Mouse (Mus musculus) liver (tissue): ENCODE measurements around the gene Myo1e.

Experiments
- DNase-seq: peaks from one replicate; pipeline ENCODE4 v3.0.0-alpha.2; 2020; ENCODE audit warnings: mixed read lengths

Gene Myo1e

DNA sequence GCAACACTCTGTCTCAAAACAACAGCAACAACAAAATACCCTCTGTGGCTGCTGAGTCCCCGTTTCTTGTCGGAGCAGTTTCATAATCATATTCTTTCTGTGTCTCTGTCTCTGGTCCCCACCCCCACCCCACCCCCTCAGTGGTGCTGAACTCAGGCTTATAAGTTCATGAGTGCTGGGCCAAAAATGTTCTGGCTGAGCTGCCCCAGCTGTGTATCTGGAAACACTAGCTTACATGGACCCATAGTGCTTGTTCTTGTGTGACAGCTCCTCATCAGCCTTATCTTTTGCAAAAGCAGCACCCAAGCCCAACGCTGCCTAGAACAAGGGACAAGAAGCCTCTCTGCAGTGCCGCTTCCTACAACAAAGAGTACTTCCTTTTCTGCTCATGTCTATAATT, 232.8 kb downstream of the Myo1e start:
- no peak for DNase-seq

DNA sequence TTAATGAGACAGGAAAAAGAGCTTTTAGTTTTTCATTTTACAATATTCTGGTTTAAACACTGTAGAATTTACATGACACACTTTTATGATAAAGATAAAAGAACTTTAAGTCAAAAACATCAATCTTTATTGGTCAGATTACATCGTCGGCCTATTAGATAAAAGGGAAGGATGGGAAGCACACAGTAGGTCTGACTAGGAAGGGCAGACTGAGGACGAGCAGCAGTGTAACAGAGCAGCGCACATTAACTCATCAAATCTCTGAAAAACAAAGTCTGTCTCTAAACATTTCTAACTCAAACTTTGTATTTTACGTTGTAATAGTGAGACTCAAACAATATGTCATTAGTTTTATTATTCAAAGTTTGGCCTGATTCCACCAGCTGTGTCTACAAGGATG, 241.9 kb downstream of the Myo1e start:
- DNase-seq, result no peak
